Mouse (Mus musculus) G1E (cell line): ENCODE data around the gene Clmp. TPM values are rescaled to one million over a fixed set of nuclear protein-coding genes. Genes with fewer than 3 reads are reported as not detected.

Source experiments
- ATAC-seq: 2 replicates; pipeline ENCODE4 v1.8.0; 2016; ENCODE audit warnings: mild to moderate bottlenecking; ENCODE audit not compliant: insufficient number of reproducible peaks, poor library complexity, low FRiP score, severe bottlenecking; ENCODE audit errors: extremely low read depth
- DNase-seq: peaks from one replicate; pipeline ENCODE4 v3.0.0; 2012; ENCODE audit warnings: low spot score
- H3K27me3 ChIP-seq: 2 replicates; pipeline ENCODE4 v1.6.1; 2012; ENCODE audit warnings: mild to moderate bottlenecking, low read length, inconsistent platforms; ENCODE audit not compliant: insufficient read depth
- H3K36me3 ChIP-seq: replicated peaks from 2 replicates; pipeline ENCODE3; 2012; ENCODE audit warnings: mild to moderate bottlenecking, inconsistent platforms
- H3K4me1 ChIP-seq: 2 replicates; pipeline ENCODE4 v1.6.1; 2012; ENCODE audit warnings: low read depth, low read length, inconsistent platforms, mixed read lengths; ENCODE audit not compliant: insufficient read depth
- H3K4me3 ChIP-seq: 2 replicates; pipeline ENCODE4 v1.5.1; 2012; ENCODE audit warnings: low read depth, mild to moderate bottlenecking, inconsistent platforms, low read length, moderate library complexity, mixed read lengths
- H3K9me3 ChIP-seq: replicated peaks from 2 replicates; pipeline ENCODE4 v1.6.1; 2012; ENCODE audit warnings: inconsistent platforms
- CTCF ChIP-seq: IDR thresholded peaks from 2 replicates; pipeline ENCODE4 v1.5.1; 2012; ENCODE audit warnings: low read depth, low read length, inconsistent platforms, mixed read lengths
- GATA1 ChIP-seq: IDR thresholded peaks from 2 replicates; pipeline ENCODE4 v1.6.1; 2012; ENCODE audit warnings: borderline replicate concordance, low read length, inconsistent platforms, mixed read lengths
- GATA2 ChIP-seq: IDR thresholded peaks from 2 replicates; pipeline ENCODE4 v1.6.1; 2012; ENCODE audit warnings: low read depth, low read length, inconsistent platforms, borderline replicate concordance
- POLR2AphosphoS5 ChIP-seq: IDR thresholded peaks from 2 replicates; pipeline ENCODE4 v1.6.1; 2012; ENCODE audit warnings: low read depth, low read length, inconsistent platforms; ENCODE audit not compliant: insufficient replicate concordance
- TAL1 ChIP-seq: conservative IDR thresholded peaks from 2 replicates; pipeline ENCODE4 v1.6.1; 2012; ENCODE audit warnings: low read depth, low read length, inconsistent platforms, mixed read lengths
- polyA plus RNA-seq: library from polyadenylated mRNA; stranded (reverse); fragments of >175 nt; gene quantifications from 2 replicates; pipeline ENCODE4 v1.2.3, GENCODE M21; 2012
- total RNA-seq, 2 experiments: library from RNA; stranded (forward) in 1 of 2; stranded (reverse) in 1 of 2; fragments of 200-1000 nt in 1 of 2; fragments of >200 nt in 1 of 2; fragmentation: Nextera tagmentation in 1 of 2; gene quantifications; 2 replicates each; pipeline ENCODE4 v1.2.3; 2014 to 2017

Gene Clmp
- total and polyA plus RNA-seq, 3 experiments, result 0.05 TPM; not detected in 2

- no peaks in the 10 kb centered on the region for H3K9me3 ChIP-seq
- H3K27me3 ChIP-seq, result no peaks in the 10 kb centered on the region
- H3K4me3 ChIP-seq, result no peak overlapping the region
- no peaks in the 10 kb centered on the region for H3K4me1 ChIP-seq
- DNase-seq (no peak), ATAC-seq (no peak)
- TF ChIP-seq GATA1 (no peak), CTCF (no peak), POLR2AphosphoS5 (no peak), GATA2 (no peak), TAL1 (no peak)
- no peaks in the 10 kb centered on the region for H3K36me3 ChIP-seq
These were observed 43.1 kb upstream of the Clmp start for GRCm38 (mm10) chr9:40642470-40643220.

- DNase-seq, result no peak
- no peaks in the 10 kb centered on the region for H3K4me1 ChIP-seq
- TF ChIP-seq GATA2 (no peak), CTCF (no peak), POLR2AphosphoS5 (no peak), TAL1 (no peak), GATA1 (no peak)
- H3K9me3 ChIP-seq, result no peaks in the 10 kb centered on the region
- H3K36me3 ChIP-seq, result no peaks in the 10 kb centered on the region
- no peak overlapping the region for H3K4me3 ChIP-seq
- no peak for ATAC-seq
- no peaks in the 10 kb centered on the region for H3K27me3 ChIP-seq
These were observed 36.3 kb upstream of the Clmp start for GRCm38 (mm10) chr9:40649444-40649843.

GRCm38 (mm10) chr9:40649983-40650382 lies 35.8 kb upstream of the Clmp start:
- Histone ChIP-seq H3K36me3 (no peaks in the 10 kb centered on the region), H3K9me3 (no peaks in the 10 kb centered on the region), H3K27me3 (no peaks in the 10 kb centered on the region), H3K4me3 (no peak overlapping the region), H3K4me1 (no peaks in the 10 kb centered on the region)
- DNase-seq (no peak), ATAC-seq (no peak)
- TF ChIP-seq TAL1, result no peak
- no peak for TF ChIP-seq GATA1
- no peak for TF ChIP-seq CTCF
- TF ChIP-seq GATA2, result no peak
- TF ChIP-seq POLR2AphosphoS5, result no peak

- no peak for DNase-seq
- Histone ChIP-seq H3K4me1 (no peaks in the 10 kb centered on the region), H3K9me3 (no peaks in the 10 kb centered on the region), H3K27me3 (no peaks in the 10 kb centered on the region), H3K4me3 (no peak overlapping the region), H3K36me3 (no peaks in the 10 kb centered on the region)
- ATAC-seq, result no peak
- TF ChIP-seq CTCF (no peak), GATA1 (no peak), GATA2 (no peak), TAL1 (no peak), POLR2AphosphoS5 (no peak)
These were observed 34.4 kb upstream of the Clmp start for GRCm38 (mm10) chr9:40651239-40651859.

GRCm38 (mm10) chr9:40652757-40653156 lies 33.0 kb upstream of the Clmp start:
- TF ChIP-seq GATA2 (no peak), TAL1 (no peak), POLR2AphosphoS5 (no peak), GATA1 (no peak), CTCF (no peak)
- Histone ChIP-seq H3K27me3 (no peaks in the 10 kb centered on the region), H3K36me3 (no peaks in the 10 kb centered on the region), H3K4me3 (no peak overlapping the region), H3K4me1 (no peaks in the 10 kb centered on the region), H3K9me3 (no peaks in the 10 kb centered on the region)
- no peak for ATAC-seq
- no peak for DNase-seq

- no peak for ATAC-seq
- H3K4me3 ChIP-seq, result no peak overlapping the region
- H3K36me3 ChIP-seq, result no peaks in the 10 kb centered on the region
- H3K9me3 ChIP-seq, result no peaks in the 10 kb centered on the region
- no peak for DNase-seq
- H3K4me1 ChIP-seq, result no peaks in the 10 kb centered on the region
- no peaks in the 10 kb centered on the region for H3K27me3 ChIP-seq
- TF ChIP-seq GATA1 (no peak), POLR2AphosphoS5 (no peak), GATA2 (no peak), CTCF (no peak), TAL1 (no peak)
These were observed 19.5 kb upstream of the Clmp start for GRCm38 (mm10) chr9:40666190-40666803.
